Mouse (Mus musculus): ENCODE results near the gene Tmem247.

GRCm38 (mm10) chr17:86913003-86913607 lies 4.0 kb upstream of the Tmem247 start:
- TF ChIP-seq EP300 (IDR thresholded peaks at IDR 0.05; ENCODE audit: low read depth) (no peak), CTCF (IDR thresholded peaks at IDR 0.05; ENCODE audit: low read depth) (no peak)
